Mouse (Mus musculus) neural tube, embryonic 12.5 days (tissue): ENCODE measurements around the gene Lbx1. TPM values are rescaled to one million over a fixed set of nuclear protein-coding genes. Genes with fewer than 3 reads are reported as not detected.

Source experiments
- ATAC-seq: fragments of 200-750 bp; cut with Nextera tagmentation; 2 replicates; pipeline ENCODE4 v1.8.0; 2017; ENCODE audit warnings: low read depth, mild to moderate bottlenecking, moderate TSS enrichment, moderate library complexity; ENCODE audit not compliant: low FRiP score
- H3K27ac ChIP-seq: fragments of 300-500 bp; sonication (generic); 2 replicates; pipeline ENCODE4 v1.5.1; 2016
- H3K27me3 ChIP-seq: fragments of 300-500 bp; sonication (generic); replicated peaks from 2 replicates; pipeline ENCODE4 v1.6.1; 2016; ENCODE audit warnings: mild to moderate bottlenecking
- H3K36me3 ChIP-seq: fragments of 300-500 bp; sonication (generic); 2 replicates; pipeline ENCODE4 v1.6.1; 2016; ENCODE audit warnings: mild to moderate bottlenecking
- H3K4me1 ChIP-seq: fragments of 300-500 bp; sonication (generic); 2 replicates; pipeline ENCODE4 v1.6.1; 2016
- H3K4me2 ChIP-seq: fragments of 300-500 bp; sonication (generic); replicated peaks from 2 replicates; pipeline ENCODE4 v1.6.1; 2016; ENCODE audit warnings: mild to moderate bottlenecking
- H3K4me3 ChIP-seq: fragments of 300-500 bp; sonication (generic); 2 replicates; pipeline ENCODE4 v1.5.1; 2016
- H3K9ac ChIP-seq: fragments of 300-500 bp; sonication (generic); 2 replicates; pipeline ENCODE4 v1.6.1; 2016; ENCODE audit warnings: mild to moderate bottlenecking
- H3K9me3 ChIP-seq: fragments of 300-500 bp; sonication (generic); 2 replicates; pipeline ENCODE4 v1.6.1; 2016; ENCODE audit warnings: mild to moderate bottlenecking
- WGBS: fragments of 180-500 bp; shearing (Covaris S2); methylation state at CpG from one replicate; pipeline ENCODE4 v1.1.7; 2016; 5-methylcytosine and 5-hydroxymethylcytosine counted together
- polyA plus RNA-seq: library from polyadenylated mRNA; unstranded; fragments of >200 nt; fragmentation: Nextera tagmentation; extraction: Ambion mirVana; gene quantifications from 2 replicates; pipeline ENCODE4 v1.2.1, GENCODE M21; 2016

The Lbx1 gene
- 20.3 and 21.3 TPM in 2 replicates for polyA plus RNA-seq

DNA sequence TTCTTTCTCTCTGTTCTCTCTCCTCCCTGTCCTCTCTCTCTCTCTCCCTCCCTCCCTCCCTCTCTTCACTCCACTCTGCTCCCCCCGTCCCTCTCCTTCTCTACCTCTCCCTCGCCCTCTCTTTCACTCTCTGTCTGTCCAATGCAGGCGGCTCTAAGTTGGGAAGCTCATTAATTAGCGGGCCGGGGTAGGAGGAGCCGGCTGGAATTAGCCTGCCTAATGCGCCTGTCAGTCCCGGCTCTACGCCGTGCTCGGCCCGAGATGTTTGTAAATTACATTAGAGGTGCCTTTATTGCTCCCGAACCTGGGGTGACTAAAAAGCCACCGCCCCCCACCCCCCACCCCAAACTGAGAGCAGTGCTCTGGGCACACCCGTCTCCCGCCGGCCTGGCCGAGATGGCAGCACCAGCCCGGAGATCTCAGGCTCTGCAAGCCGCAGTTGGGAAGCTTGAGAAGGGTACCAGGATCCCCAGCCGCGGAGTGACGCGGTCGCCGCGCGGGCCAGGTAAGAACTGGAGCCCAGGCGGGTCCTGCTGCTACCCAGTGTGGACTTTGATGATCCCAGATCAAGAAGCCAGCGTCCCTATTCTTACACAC lies at the start of gene Lbx1:
Lbx1 (minus strand) TSS at position 47 of the 597 bp plus-strand sequence.
- peak; percentile 41 for ATAC-seq
- peak within 1 kb of the TSS; percentile 89 for H3K9ac ChIP-seq

DNA sequence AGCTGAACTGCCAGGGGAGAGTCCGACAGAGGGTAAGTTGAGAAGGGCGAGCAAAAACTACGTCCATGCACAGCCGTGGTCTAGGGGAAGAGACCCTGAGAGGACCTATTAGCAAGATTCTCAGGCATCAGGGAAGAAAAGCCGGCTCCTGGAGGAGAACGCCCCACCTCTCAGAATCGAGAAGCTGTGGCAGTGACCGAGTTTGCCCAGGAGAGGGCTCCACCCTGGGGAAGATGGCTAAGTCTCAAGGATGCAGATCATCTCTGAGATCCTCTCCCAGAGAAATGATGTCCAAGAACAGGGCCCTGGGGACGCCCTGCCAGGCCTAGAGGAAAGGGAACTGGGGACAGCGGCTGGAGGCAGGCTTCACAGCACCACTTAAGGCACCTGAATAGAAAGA lies 47.7 kb upstream of the Lbx1 start:
- Histone ChIP-seq H3K9me3 (no peaks in the 10 kb centered on the region), H3K36me3 (no peaks in the 10 kb centered on the region), H3K27ac (no peak overlapping the region), H3K9ac (no peak overlapping the region), H3K27me3 (0 out of 2 replicates have a peak, but pooled peaks cover 7% of the 10 kb centered on the region), H3K4me2 (no peak overlapping the region; the same call in 1 of the 2 replicates), H3K4me3 (no peak overlapping the region), H3K4me1 (peaks cover 15% of the 10 kb centered on the region; the same call in 1 of the 2 replicates)
- ATAC-seq, result no peak
- WGBS, result 6% methylated on average over 10 of the region's 10 CpGs

More for the DNA sequence above, at the start of gene Lbx1:
- H3K36me3 ChIP-seq, result no peaks in the 10 kb centered on the region
- peaks cover 84% of the 10 kb centered on the region for H3K27me3 ChIP-seq
- H3K9me3 ChIP-seq, result no peaks in the 10 kb centered on the region
- H3K4me2 ChIP-seq, result peak within 1 kb of the TSS; percentile 64
- WGBS, result under 1% methylated on average over 30 of the region's 30 CpGs
- peaks cover 29% of the 10 kb centered on the region for H3K4me1 ChIP-seq
- H3K27ac ChIP-seq, result peak within 1 kb of the TSS; percentile 88
- H3K4me3 ChIP-seq, result peak within 1 kb of the TSS; percentile 59

DNA sequence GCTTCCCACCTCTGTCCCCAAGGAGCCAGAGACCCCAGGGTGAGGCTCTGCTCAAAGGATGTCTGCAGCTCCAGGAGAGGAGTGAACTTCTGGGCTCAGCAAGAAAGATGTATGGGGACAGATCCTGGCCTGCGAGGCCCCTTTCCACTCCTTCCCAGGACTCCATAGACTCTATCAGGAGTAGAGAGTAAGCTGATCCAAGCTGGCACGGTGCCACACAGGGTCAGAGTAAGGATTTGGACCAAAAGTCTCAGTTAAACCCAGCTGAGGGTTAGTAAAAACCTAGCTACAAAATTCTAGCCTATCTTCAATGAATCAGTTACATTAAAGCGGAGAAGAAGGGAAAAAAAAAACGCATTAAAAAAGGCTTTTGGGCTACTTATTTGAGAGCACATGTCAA lies 40.6 kb upstream of the Lbx1 start:
- no peaks in the 10 kb centered on the region for H3K27me3 ChIP-seq
- H3K9ac ChIP-seq, result no peak overlapping the region
- H3K4me1 ChIP-seq, result peaks cover 8% of the 10 kb centered on the region; the same call in 1 of the 2 replicates
- no peak for ATAC-seq
- H3K4me2 ChIP-seq, result no peak overlapping the region
- no peak overlapping the region for H3K27ac ChIP-seq
- WGBS, result 78% methylated on average over 4 of the region's 4 CpGs
- no peaks in the 10 kb centered on the region for H3K9me3 ChIP-seq
- no peaks in the 10 kb centered on the region for H3K36me3 ChIP-seq
- H3K4me3 ChIP-seq, result no peak overlapping the region

DNA sequence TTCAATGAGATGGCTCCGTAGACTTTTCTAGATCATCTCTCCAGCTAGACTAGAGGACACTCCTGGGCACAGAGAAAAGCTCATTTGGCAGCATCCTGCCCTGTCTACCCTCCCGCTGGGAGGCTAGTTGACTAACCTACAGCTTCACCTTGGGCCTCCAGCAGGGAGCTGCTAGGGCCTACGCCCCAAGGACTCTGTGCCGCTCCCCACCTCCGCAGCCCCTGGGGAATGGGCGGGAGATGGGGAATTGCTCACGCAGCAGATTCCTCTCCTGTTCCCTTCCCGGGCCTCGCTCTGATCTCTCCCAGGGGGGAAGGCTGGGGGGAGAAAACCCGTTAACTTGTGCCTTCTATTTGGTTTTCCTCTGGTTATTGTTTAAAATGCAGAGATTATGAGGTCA lies 36.4 kb upstream of the Lbx1 start:
- no peak overlapping the region for H3K4me2 ChIP-seq
- peaks cover 17% of the 10 kb centered on the region for H3K4me1 ChIP-seq

DNA sequence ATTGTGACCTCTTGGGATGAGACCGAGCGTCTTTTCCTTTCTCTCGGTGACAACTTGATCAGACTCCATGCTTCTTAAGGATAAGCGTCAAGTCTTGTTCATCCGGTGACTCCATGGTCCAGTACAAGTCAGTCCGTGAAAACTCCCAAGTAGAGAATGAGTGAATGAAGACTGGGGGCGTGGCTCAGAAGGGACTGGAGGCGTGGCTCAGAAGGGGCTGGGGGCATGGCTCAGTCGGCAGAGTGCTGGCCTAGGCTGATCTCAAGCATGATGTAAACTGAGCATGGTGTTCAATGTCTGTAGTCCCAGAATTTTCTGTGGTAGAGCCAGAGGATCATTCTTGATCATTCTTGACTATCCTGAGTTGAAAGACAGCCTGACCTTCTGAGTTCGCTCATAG lies 27.4 kb upstream of the Lbx1 start:
- no peak overlapping the region for H3K27ac ChIP-seq
- no peak overlapping the region for H3K4me3 ChIP-seq
- 69% methylated on average over 10 of the region's 10 CpGs for WGBS
- no peaks in the 10 kb centered on the region for H3K4me1 ChIP-seq
- H3K9me3 ChIP-seq, result no peaks in the 10 kb centered on the region
- no peak overlapping the region for H3K4me2 ChIP-seq
- no peak for ATAC-seq
- H3K9ac ChIP-seq, result no peak overlapping the region
- peaks cover 6% of the 10 kb centered on the region; the same call in 1 of the 2 replicates for H3K27me3 ChIP-seq
- no peaks in the 10 kb centered on the region for H3K36me3 ChIP-seq

More for the DNA sequence above, 36.4 kb upstream of the Lbx1 start:
- Histone ChIP-seq H3K4me3 (no peak overlapping the region), H3K27me3 (no peaks in the 10 kb centered on the region; the same call in 1 of the 2 replicates), H3K9me3 (no peaks in the 10 kb centered on the region), H3K27ac (no peak overlapping the region), H3K36me3 (no peaks in the 10 kb centered on the region), H3K9ac (no peak overlapping the region)
- ATAC-seq, result no peak
- 37% methylated on average over 10 of the region's 10 CpGs for WGBS

DNA sequence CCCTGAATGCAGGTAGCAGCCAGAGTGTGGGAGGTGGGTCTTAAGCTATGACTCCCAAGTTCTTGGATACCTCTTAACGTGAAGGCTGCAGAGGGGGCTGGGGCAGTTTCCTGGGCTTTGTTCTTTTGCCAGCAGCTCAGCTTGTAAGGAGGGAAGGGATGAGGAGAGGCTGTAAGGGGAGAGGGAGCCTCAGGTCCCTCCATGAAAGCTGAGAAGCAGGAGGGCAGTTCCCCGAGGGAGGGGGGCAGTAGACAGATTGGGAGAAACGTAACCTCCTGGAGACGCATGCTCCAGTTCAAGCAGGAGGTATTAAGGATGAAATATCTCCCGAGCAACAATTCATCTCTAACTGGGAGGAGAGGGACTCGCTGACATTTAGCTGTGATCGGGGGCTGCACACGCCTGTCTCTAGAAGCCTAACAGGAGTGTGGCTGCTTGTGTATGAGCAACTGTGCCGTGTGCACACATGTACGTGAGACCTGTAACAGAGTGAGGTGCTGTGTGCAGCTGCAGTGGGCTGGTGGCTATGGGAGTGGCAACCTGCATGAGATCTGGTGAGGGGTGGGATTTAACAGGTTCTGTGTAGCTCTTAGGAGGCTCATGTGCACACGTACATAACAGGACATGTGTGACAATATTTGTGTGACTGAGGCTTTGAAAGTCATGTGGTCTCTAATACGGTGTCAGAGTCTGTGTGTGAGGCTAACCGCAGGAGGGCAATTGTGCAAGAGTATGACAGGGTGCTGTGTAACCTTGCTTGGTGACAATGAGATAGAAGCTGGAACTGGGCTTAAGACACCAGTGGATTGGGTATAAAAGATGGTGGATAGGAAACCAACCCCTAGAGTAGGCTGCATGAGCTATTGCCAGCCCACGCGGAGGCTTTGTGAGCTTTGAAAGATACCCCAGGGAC lies 22.1 kb upstream of the Lbx1 start:
- WGBS, result 53% methylated on average over 15 of the region's 15 CpGs
- Histone ChIP-seq H3K27ac (no peak overlapping the region), H3K4me1 (no peaks in the 10 kb centered on the region), H3K9me3 (no peaks in the 10 kb centered on the region), H3K9ac (no peak overlapping the region), H3K36me3 (no peaks in the 10 kb centered on the region), H3K4me2 (no peak overlapping the region), H3K27me3 (peaks cover 12% of the 10 kb centered on the region; the same call in 1 of the 2 replicates), H3K4me3 (no peak overlapping the region)
- no peak for ATAC-seq

DNA sequence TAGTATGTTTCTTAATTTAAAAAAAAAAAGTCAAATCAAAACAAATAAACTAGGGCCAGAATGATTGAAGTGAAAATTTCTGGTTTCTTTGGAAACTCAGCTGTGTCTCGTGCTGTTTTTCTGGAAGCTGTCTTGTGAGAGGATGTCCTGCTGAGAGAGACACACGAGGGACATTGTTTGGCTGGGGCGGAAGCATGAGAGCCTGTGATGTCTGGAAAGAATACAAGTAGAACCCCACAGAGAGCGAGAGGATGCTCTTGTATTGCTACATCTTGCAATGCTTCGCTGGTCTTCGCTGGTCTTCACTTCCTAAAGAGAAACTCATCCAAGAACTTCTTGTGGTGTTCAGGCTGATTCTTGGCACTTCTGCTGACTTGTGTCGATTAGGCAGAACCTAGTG lies 19.2 kb upstream of the Lbx1 start:
- H3K9ac ChIP-seq, result no peak overlapping the region
- ATAC-seq, result no peak
- no peaks in the 10 kb centered on the region for H3K36me3 ChIP-seq
- H3K27me3 ChIP-seq, result peaks cover 23% of the 10 kb centered on the region
- H3K27ac ChIP-seq, result no peak overlapping the region
- 63% methylated on average over 7 of the region's 7 CpGs for WGBS
- H3K4me1 ChIP-seq, result no peaks in the 10 kb centered on the region
- no peak overlapping the region for H3K4me3 ChIP-seq
- H3K4me2 ChIP-seq, result no peak overlapping the region
- no peaks in the 10 kb centered on the region for H3K9me3 ChIP-seq

DNA sequence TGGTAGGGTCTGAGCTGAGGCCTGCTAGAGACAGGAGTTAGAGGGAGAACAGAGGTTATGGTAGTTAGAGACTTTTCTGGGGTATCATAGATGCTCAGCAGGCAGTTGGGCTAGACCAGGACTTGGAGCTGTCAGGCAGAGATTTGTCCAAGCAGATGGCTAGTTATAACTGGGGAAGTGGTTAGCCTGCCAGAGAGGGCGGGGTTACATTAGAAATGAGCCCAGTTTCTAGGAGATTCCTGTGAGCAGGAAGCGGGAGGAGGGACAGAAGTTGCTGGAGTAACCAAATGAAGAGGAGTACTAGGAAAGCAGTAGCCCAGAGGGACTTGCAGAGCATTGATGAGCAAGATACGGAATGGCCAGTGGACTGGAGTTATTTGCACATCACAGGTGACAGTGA lies 16.8 kb upstream of the Lbx1 start:
- no peaks in the 10 kb centered on the region for H3K9me3 ChIP-seq
- H3K4me1 ChIP-seq, result no peaks in the 10 kb centered on the region
- peaks cover 35% of the 10 kb centered on the region for H3K27me3 ChIP-seq
- no peak overlapping the region for H3K9ac ChIP-seq
- no peak overlapping the region for H3K4me3 ChIP-seq
- ATAC-seq, result no peak
- no peak overlapping the region for H3K27ac ChIP-seq
- 76% methylated on average over 3 of the region's 3 CpGs for WGBS
- no peak overlapping the region for H3K4me2 ChIP-seq
- no peaks in the 10 kb centered on the region for H3K36me3 ChIP-seq

DNA sequence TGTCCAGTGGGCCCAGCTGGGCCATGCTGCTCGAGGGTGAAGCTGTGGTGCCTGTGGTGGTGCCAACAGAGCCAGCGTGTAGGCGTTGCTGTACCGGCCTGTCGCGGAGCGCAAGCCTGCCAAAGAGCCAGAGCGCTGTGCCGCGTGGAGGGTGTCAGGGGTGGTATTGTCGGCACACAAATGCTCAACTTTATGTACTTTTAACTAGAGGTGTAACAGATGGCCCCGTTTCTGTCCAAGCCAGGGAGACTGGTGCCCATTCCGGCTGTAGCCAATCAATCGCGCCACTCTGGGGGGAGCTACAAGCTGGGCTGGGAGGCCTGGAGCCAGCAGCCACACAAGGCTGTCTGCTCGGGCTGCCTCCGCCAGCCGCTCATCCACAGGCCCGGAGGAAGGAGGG lies 13.1 kb upstream of the Lbx1 start:
- Histone ChIP-seq H3K4me3 (no peak overlapping the region), H3K9me3 (no peaks in the 10 kb centered on the region), H3K4me1 (no peaks in the 10 kb centered on the region), H3K36me3 (no peaks in the 10 kb centered on the region), H3K9ac (no peak overlapping the region), H3K4me2 (no peak overlapping the region), H3K27me3 (peaks cover 67% of the 10 kb centered on the region), H3K27ac (no peak overlapping the region)
- 75% methylated on average over 19 of the region's 19 CpGs for WGBS
- no peak for ATAC-seq

DNA sequence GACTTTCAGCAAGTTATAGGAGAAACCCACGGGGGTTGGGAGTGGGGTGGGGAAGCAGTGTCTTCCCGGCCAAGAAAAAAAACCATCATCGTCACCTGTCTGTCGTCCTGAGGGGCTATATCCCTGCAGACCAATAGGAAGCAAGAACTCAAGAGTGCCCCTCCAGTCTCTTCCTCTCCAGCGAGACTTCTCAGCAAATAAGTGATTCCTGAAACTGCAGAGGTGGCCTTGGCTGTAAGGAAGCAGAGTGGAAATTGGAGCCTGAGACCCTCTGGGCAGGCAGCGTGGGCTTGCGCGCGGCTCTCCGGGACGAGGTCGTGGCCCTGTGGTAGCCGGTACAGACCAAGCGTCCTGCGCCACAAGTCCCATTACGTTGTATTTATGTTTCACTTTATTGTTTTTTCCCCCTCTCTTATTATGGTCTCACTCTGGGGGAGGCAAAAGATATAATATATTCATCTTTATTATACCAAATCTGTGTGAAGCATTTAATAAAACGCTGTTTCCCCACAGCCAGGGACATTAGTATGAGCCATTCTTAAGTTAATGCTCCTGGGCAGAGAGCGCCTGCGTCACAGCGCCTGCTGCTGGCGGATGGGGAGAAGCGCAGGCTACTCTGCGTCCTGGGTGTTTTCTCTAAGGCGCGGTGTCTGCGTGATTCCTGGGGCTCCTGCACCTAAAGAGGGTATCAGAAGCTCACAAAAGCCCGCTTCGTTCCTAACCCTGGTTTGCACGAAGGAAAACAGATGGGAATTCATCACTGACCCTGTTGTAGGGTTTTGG lies 8.5 kb upstream of the Lbx1 start:
- ATAC-seq, result no peak
- H3K36me3 ChIP-seq, result no peaks in the 10 kb centered on the region
- no peak overlapping the region for H3K27ac ChIP-seq
- peaks cover 85% of the 10 kb centered on the region for H3K27me3 ChIP-seq
- no peak overlapping the region for H3K9ac ChIP-seq
- H3K4me3 ChIP-seq, result no peak overlapping the region
- H3K4me2 ChIP-seq, result peak overlapping the region; percentile 16; the same call in 1 of the 2 replicates
- H3K4me1 ChIP-seq, result peaks cover 20% of the 10 kb centered on the region; the same call in 1 of the 2 replicates
- 2% methylated on average over 29 of the region's 29 CpGs for WGBS
- no peaks in the 10 kb centered on the region for H3K9me3 ChIP-seq

DNA sequence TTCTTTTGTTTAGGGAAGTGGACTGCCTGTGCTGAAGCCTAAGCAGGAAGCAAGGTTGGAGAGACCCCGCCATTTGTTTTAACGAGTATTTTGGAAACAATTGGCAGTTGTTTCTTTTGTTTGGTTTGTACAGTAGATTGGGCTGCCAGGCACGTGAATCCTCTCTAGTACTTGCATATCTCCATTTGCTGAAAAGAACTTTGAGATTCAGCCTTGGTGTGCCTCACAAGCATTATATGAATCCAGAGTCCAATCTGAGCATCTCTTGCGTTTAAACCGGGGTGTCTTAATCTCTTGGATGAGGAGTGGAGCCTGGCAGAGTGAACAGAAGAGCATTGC lies 7.6 kb upstream of the Lbx1 start:
- peaks cover 20% of the 10 kb centered on the region; the same call in 1 of the 2 replicates for H3K4me1 ChIP-seq
- no peaks in the 10 kb centered on the region for H3K36me3 ChIP-seq
- ATAC-seq, result no peak
- 2% methylated on average over 5 of the region's 5 CpGs for WGBS
- peaks cover 89% of the 10 kb centered on the region for H3K27me3 ChIP-seq
- no peak overlapping the region for H3K27ac ChIP-seq
- H3K4me2 ChIP-seq, result peak overlapping the region; percentile 44
- H3K9ac ChIP-seq, result no peak overlapping the region
- no peaks in the 10 kb centered on the region for H3K9me3 ChIP-seq
- H3K4me3 ChIP-seq, result no peak overlapping the region
